Mouse (Mus musculus) activated CD4-positive, CD25-positive, alpha-beta regulatory T cell, adult 4 months (primary cell): Measurements from ENCODE around the gene Myct1. TPM values are rescaled to one million over a fixed set of nuclear protein-coding genes. Genes with fewer than 3 reads are reported as not detected.

Experiments used
- ATAC-seq: one replicate; pipeline ENCODE4 v1.8.0; 2017
- polyA plus RNA-seq, 2 experiments: library from polyadenylated mRNA; unstranded; fragments of 100-300 nt; shearing (Covaris generic); gene quantifications; one replicate each; pipeline ENCODE4 v1.2.1; 2017

Gene Myct1
- polyA plus RNA-seq, 2 experiments from 2014 or later: not detected

- ATAC-seq: no peak
These were observed 32.7 kb downstream of the Myct1 start for GRCm38 (mm10) chr10:5626268-5626667.

- no peak for ATAC-seq
These were observed 40.2 kb downstream of the Myct1 start for GRCm38 (mm10) chr10:5633672-5634200.

GRCm38 (mm10) chr10:5634336-5634735, 40.8 kb downstream of the Myct1 start:
- no peak for ATAC-seq

GRCm38 (mm10) chr10:5637322-5637721, 43.7 kb downstream of the Myct1 start:
- ATAC-seq: no peak

GRCm38 (mm10) chr10:5639112-5639511, 45.5 kb downstream of the Myct1 start, which contains the start of gene Vip:
Gene Vip (plus strand): TSS chr10:5639218.
- no peak for ATAC-seq

Other genes starting within 250 kb of the Myct1 start
- 10 to 100 TPM; 14.7 to 17.8 TPM for gene Syne1, start 42.3 kb upstream of the Myct1 start, polyA plus RNA-seq
- gene Vip, start 45.4 kb downstream of the Myct1 start, polyA plus RNA-seq: not detected
- gene Fbxo5, start 211.8 kb downstream of the Myct1 start, polyA plus RNA-seq: 10 to 100 TPM; 32.7 to 37.9 TPM
- 1 to 10 TPM; 4.4 to 5.5 TPM for gene Mtrf1l, start 230.1 kb downstream of the Myct1 start, polyA plus RNA-seq